Mouse (Mus musculus) layer of hippocampus, adult 8-10 months (tissue): ENCODE results near the gene Flcn. TPM values are rescaled to one million over a fixed set of nuclear protein-coding genes. Genes with fewer than 3 reads are reported as not detected.

Experiments used
- DNase-seq, 2 experiments: peaks; one replicate each; pipeline ENCODE4 v3.0.0; 2022; ENCODE audit warnings: low spot score in 2 of 2
- total RNA-seq, 4 experiments: library from RNA; stranded (reverse); gene quantifications; 2 replicates each; pipeline ENCODE4 v1.2.4; 2022

Gene Flcn
- total RNA-seq, 4 experiments from 2014 or later, result 46.7 to 47.9 (median 47.2) TPM

DNA sequence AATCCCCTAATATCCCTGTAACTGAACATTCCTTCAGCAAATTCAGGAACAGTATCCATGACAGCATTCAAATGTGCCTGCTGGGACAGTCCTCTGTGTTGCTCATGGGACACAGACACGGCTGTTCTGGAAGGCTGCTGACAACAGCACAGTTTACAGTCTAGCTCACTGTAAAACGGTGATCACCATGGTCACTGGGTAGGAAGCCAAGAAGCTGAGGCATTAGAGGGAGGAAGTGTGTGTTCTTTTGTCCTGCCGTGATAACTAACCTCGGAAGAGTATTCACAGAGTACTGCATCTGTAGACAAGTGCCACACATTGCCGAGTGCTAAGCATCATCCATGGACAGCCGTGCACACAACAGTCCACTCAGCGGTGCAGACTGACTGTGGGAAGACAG is 39.1 kb downstream of the Flcn start:
- DNase-seq, result no peak

DNA sequence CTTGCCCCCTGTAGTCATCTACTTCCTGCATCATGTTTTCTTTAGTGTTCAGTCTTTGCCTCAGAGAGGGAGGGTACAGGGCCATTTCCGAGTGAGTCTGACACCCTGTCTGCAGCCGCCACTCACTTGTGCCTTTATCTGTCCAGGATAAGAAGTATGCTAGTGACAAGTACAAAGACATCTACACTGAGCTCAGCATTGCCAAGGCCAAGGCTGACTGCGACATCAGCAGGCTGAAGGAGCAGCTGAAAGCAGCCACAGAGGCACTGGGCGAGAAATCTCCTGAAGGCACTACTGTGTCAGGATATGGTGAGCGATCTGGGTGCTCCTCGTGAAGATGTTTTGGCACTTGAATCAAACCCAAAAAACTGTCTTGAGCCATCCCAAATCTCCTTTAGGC is 40.1 kb downstream of the Flcn start:
- DNase-seq, result no peak

DNA sequence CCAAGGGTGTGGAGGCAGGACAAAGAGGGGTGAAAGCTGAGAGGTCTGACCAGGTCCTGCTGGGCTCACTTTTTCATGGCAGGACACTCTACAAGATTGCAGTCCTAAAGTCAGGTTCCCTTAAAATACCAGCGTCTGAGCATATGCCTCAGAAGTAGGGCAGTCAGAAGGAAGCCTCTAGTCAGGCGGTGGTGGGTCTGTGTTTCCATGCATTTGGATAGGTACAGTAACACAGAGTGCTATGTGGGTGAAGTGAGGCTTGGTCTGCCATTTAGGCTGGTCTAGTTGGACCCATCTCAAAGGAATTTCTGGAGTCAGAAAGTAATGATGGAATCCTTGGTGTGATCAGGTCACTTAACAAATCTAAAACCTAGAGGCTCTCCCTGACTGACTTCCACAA is 40.5 kb downstream of the Flcn start:
- no peak for DNase-seq

- no peak for DNase-seq
Measured at GRCm38 (mm10) chr11:59760796-59761195, 49.0 kb downstream of the Flcn start.

- no peak for DNase-seq
Measured at GRCm38 (mm10) chr11:59759626-59760025, 50.2 kb downstream of the Flcn start.

DNA sequence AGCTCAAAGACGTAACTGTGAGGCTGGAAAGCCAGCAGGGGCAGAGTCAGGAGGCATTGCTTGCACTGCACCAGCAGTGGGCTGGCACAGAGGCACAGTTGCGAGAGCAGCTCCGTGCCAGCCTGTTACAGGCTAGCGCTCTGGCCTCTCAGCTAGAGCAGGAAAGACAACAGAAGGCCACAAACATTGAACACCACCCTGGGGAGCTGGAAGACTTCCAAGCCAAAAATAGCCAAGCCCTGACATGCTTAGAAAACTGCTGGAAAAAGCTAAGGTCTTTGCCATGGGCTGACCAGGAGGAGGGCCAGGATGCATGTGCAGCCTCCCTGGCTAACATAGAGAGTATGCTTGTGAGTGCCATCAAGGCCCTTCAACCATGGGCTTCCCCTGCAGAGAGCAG is 50.6 kb downstream of the Flcn start:
- DNase-seq, result peak; percentile 65 to 74

DNA sequence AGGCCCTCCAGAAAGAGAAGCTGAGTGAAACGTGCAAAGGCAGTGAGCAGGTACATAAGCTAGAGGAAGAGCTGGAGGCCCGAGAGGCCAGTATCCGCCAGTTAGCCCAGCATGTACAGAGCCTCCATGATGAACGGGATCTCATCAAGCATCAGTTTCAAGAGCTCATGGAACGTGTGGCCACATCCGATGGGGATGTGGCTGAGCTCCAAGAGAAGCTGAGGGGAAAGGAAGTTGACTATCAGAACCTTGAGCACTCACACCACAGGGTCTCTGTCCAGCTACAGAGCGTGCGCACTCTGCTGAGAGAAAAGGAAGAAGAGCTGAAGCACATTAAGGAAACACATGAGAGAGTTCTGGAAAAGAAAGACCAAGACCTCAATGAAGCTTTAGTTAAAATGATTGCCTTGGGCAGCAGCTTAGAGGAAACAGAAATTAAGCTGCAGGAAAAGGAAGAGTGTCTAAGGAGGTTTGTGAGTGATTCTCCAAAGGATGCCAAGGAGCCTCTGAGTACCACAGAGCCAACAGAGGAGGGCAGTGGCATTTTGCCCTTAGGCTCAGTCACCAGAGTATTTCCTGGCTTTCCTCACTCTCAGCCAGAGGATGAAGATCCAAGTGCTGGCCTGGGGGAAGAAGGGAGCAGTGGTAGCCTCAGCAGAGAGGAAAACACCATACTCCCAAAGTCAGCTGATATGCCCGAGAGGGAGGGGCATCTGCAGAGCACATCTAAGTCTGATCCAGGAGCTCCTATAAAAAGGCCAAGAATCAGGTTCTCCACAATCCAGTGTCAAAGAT is 51.4 kb downstream of the Flcn start:
- DNase-seq, result no peak

- no peak for DNase-seq
Measured at GRCm38 (mm10) chr11:59756351-59756750, 53.5 kb downstream of the Flcn start.

DNA sequence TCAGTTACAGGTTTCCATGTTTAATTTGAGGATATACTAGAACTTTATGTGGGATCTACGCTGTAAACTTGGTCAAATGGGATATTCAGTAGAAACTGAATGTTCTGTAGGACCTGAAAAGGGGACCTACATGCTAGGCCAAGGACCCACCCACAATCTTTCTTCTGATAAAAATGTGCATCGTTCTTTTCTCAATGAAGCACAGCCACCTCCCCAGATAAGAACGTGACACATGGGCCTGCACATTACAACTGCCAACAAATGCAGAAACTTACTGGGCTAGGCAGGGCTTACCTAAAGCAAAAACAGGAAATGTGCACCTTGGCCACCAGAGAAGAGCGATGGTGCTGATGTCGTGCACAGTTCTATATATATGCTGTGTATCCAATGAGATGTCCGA is 55.3 kb downstream of the Flcn start:
- DNase-seq, result no peak

DNA sequence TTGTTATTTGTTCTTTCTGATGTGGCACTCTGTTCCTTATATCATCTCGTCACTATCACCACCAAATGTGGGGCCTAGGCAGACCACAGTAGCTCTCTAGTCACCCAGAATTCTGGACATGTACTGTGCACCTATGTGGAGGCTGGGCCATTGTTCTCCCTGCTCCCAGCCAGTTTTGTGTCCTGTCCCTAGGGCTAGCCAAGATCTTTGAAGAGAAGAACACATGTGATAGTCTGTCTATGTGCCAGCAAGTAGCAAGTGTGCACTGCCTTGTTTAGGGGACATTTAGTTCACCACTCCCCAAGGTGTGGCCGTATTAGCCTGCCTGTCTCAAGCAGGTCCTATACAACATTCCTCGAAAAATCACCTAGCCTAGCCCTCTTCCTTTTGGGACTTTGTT is 60.8 kb downstream of the Flcn start:
- DNase-seq, result no peak

- DNase-seq, result no peak
Measured at GRCm38 (mm10) chr11:59746614-59747013, 63.2 kb downstream of the Flcn start.

DNA sequence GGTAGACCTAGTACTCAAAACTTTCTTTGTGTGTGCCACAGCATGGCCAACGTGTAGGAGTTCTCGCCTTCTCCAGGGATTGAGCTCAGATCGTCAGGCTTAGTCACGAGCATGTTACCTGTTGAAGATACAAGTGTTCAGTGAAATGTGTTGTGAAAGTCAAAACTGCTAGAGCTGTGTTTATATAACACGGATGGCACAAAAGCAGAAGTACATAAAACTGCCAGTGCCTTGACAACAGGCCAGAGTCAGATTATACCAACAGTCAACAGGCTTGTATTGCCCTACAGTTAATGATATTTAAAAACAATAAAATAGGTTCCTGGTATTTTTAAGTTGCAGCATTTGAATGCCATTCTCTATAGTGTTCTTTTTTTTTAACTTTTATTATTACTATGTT is 64.0 kb downstream of the Flcn start:
- DNase-seq, result no peak

- no peak for DNase-seq
Measured at GRCm38 (mm10) chr11:59744374-59744773, 65.4 kb downstream of the Flcn start.

- no peak for DNase-seq
Measured at GRCm38 (mm10) chr11:59743712-59744111, 66.1 kb downstream of the Flcn start.

GRCm38 (mm10) chr11:59743307-59743706 is 66.5 kb downstream of the Flcn start:
- DNase-seq, result no peak

GRCm38 (mm10) chr11:59741915-59742314 is 67.9 kb downstream of the Flcn start:
- DNase-seq, result no peak

Other genes starting within 250 kb of the Flcn start
- gene Olfr222, start 233.8 kb downstream of the Flcn start, total RNA-seq, result not detected
- gene Olfr223, start 216.7 kb downstream of the Flcn start, total RNA-seq, result not detected
- 100 to 1,000 TPM; 265 to 273 (median 269) TPM for gene Mprip, start 148.7 kb downstream of the Flcn start, total RNA-seq
- gene Pld6, start 22.4 kb downstream of the Flcn start, total RNA-seq, result 1 to 10 TPM in 1 of 4 experiments, under 1 TPM in 2, not detected in 1; 0.49 to 1.5 (median 0.85) TPM
- gene Nt5m, start 29.4 kb upstream of the Flcn start, total RNA-seq, result 10 to 100 TPM; 44.6 to 62.9 (median 51.3) TPM
- gene Cops3, start 29.8 kb upstream of the Flcn start, total RNA-seq, result 10 to 100 TPM; 71.8 to 82.2 (median 78.1) TPM
- 10 to 100 TPM; 34.2 to 40.1 (median 34.8) TPM for gene Med9, start 138.2 kb upstream of the Flcn start, total RNA-seq
- 10 to 100 TPM; 34.8 to 47.6 (median 41.1) TPM for gene Rasd1, start 154.9 kb upstream of the Flcn start, total RNA-seq
- gene Pemt, start 236.5 kb upstream of the Flcn start, total RNA-seq, result 1 to 10 TPM; 3.0 to 7.8 (median 6.2) TPM